Mouse (Mus musculus): ENCODE results near the gene Bud13. TPM values are rescaled to one million over a fixed set of nuclear protein-coding genes. Genes with fewer than 3 reads are reported as not detected.
"Not testable (repeated sequence)": the region's sequence is repeated elsewhere in the genome, so short reads cannot be mapped to it uniquely, and the experiment has no call there.

Gene Bud13
- polyA plus RNA-seq, 1 experiment from 2014 or later, result 17.2 TPM

DNA sequence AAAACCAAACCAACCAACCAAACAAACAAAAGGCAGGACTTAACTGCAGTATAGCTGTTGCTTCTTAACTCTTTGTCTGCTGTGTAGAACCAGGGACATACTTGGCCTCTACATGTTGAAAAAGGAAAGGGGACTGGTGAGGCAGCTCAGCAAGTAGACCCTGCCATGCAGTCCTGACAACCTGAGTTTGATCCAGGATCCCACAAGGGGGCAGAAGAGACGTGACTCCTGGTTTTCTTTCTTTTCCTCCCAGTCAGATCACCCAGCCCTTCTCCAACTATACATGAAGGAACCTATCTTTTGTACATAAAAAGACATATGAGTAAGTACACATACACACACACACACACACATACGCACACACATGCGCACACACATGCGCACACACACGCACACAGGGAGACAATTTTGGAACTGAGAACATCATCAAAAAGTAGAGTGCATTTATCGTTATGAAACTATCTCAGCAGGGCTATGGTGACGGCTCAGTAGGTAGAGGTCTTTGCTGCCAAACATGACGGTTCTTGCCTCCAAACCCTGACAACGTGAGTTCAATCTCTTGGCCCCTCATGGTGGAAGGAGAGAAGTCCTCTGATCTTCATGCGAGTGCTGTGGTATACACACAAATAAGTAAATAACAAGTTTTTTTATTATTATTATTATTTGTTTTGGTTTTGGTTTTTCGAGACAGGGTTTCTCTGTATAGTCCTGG is 44.0 kb downstream of the Bud13 start:
- in situ Hi-C loops (cut with MboI; ENCODE audit: low pct_unique_long_range_greater_than_20kb), result no loop called here
- peaks cover 32% of the 10 kb centered on the region for H3K27me3 ChIP-seq
- ChIA-PET CTCF (no interaction called here), POLR2A (no interaction called here)
- no peak for DNase-seq (ENCODE audit: low read depth, low spot score)
- ATAC-seq, result no peak
- TF ChIP-seq CTCF (IDR thresholded peaks at IDR 0.05), result no peak

DNA sequence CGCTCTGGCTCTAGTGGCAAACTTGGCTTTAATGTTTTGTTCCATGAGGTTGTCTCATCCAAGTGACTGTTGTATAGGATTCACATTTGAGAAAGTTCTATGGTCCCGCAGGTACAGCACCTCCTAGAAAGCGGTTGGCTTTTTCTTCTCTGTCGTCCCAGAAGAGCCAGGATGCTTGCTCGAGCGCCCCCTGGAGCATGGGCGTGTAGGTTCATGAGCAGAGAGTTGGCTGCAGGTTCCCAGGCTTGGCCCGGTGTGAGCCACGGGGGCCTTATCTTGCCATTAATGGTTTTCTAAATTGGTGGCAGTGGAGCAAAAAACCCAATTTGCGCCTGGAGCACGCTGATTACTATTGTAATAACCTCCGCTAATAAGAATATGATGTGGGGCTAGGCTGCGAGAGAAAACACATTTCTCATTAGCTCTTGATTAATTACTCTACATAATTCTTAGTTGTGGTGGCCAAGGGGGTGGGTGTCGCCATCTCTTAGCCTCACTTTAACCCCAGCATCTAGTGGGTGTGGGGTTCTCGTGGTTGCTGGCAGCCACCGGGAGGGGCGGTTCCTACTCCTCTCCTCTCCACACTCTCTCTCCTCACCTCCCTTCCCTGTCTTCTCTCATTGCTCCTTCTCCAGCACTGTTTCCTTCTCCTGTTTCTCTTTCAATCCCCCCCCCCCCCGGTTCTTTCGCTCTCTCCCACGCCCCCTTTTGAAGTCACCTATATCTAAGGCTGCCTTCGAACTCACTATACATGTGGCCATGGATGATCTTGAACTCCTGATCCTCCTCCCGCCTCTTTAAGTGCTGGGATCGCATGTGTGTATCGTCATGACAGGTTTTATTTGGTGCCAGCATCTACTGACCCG is 45.1 kb downstream of the Bud13 start:
- ChIA-PET CTCF (no interaction called here), POLR2A (no interaction called here)
- H3K27me3 ChIP-seq, result peaks cover 26% of the 10 kb centered on the region
- no peak for TF ChIP-seq CTCF (IDR thresholded peaks at IDR 0.05)
- in situ Hi-C loops (cut with MboI; ENCODE audit: low pct_unique_long_range_greater_than_20kb), result no loop called here
- DNase-seq (ENCODE audit: low read depth, low spot score) (no peak), ATAC-seq (no peak)

DNA sequence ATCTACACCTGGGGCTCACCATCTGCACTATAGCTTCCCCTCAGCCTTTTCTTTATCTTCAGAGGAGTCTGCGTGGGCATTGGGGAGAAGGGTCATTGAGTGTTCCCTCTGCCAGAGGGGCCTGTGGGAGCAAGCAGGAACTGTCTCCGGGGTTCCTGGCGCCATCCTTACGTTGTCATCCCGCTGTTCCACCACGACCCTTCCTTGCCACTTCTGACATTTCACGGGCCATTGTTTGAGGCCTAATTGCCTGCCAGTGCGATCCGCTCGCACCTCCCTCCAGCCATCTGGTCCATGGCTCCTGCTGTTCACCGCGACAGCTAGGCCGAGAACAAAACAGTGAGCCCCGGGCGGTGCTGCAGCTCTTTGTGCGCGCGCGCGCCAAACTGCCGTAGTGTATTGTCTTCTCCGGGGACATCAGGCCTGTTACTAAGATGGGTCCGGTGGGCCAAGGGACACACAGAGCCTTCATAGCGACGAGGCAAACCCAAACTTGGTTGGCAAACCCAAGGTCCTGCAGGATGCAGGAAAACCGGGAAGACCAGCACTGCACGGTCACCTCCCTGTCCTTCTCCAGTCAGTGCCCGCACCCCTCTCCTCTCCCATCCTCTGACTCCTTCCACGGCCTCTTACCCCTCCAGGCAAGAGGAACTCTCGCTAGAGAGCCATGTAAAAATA is 45.9 kb downstream of the Bud13 start:
- DNase-seq (ENCODE audit: low read depth, low spot score) (no peak), ATAC-seq (no peak)
- no peak for TF ChIP-seq CTCF (IDR thresholded peaks at IDR 0.05)
- in situ Hi-C loops (cut with MboI; ENCODE audit: low pct_unique_long_range_greater_than_20kb), result no loop called here
- POLR2A ChIA-PET, result no interaction called here
- H3K27me3 ChIP-seq, result peaks cover 25% of the 10 kb centered on the region
- CTCF ChIA-PET, result no interaction called here

DNA sequence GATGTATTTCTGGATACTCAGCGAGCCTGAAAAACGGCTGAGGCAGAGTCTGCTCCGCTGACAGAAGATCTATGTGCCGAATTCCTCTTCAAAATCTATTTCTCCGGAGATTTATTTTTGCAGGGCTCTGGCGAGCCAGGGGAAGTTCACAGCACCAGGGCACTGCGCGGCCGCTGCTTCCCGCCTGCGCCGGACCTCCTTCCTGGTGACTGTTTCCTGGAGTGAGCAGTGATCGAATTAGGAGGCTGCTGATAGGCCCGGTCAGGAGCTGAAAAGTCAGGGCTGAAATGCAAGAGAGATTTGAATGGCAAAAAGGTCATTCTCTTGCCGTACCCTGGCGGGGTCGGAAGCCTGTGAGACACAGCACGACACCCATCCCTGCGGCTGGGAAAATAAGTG is 46.4 kb downstream of the Bud13 start:
- no peak for ATAC-seq
- in situ Hi-C loops (cut with MboI; ENCODE audit: low pct_unique_long_range_greater_than_20kb), result no loop called here
- ChIA-PET CTCF (no interaction called here), POLR2A (no interaction called here)
- DNase-seq (ENCODE audit: low read depth, low spot score), result no peak
- TF ChIP-seq CTCF (IDR thresholded peaks at IDR 0.05), result no peak
- H3K27me3 ChIP-seq, result peaks cover 20% of the 10 kb centered on the region

DNA sequence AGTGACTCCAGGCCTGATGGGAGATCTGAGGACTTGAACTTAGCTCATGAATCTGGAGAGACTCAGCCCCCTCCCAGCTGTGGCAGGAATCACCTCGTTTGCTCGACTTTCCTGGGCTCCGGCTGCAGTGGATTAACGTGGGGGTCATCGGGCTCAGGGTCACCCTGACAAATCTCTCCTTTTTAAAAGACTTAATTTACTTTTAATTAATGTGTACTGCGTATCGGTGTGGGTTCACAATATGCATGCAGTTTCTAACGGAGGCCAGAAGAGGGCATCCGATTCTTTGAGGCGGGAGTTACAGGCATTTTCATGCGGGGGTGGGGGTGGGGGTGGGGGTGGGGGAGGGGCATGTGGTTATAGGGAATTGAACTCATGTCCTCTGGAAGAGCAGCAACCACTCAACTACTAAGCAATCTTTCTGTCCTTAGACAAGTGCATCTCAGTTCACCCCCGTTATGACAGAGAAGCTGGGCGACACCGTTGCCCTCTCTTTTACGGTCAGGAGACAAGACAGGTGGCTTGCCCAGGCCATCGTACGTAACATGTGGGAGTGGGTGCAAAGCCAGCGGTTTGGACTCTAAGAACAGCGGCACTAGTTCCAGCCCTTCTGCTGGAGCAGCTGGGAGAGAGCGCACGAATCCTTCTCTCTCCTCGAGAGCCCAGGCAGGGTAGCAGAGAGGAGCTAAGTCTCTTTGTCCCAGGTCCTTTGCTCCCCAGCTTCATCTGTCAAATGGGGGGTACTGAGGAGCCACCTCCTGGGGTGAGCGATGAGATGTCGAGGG is 47.2 kb downstream of the Bud13 start:
- POLR2A ChIA-PET, result no interaction called here
- CTCF ChIA-PET, result no interaction called here
- DNase-seq (ENCODE audit: low read depth, low spot score), result no peak

DNA sequence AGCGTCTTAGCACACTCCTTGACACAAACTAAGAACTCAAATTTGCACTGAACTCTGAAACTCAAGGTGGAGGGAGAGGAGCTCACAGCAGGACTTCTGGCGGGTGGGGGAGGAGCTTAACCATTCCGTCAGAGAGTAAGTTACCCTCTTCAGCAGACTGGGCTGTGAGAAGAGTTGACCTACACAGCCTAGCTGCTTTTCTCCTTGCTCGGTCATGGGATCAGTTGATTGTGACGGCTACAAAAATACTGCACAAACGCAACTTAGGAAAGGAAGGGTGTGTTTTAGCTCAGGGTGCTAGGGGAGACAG is 47.7 kb downstream of the Bud13 start:
- ATAC-seq (no peak), DNase-seq (ENCODE audit: low read depth, low spot score) (no peak)
- ChIA-PET CTCF (no interaction called here), POLR2A (no interaction called here)
- peaks cover 31% of the 10 kb centered on the region for H3K27me3 ChIP-seq
- in situ Hi-C loops (cut with MboI; ENCODE audit: low pct_unique_long_range_greater_than_20kb), result no loop called here
- TF ChIP-seq CTCF (IDR thresholded peaks at IDR 0.05), result no peak

More for the DNA sequence above, 47.2 kb downstream of the Bud13 start:
- no peak for ATAC-seq
- no peak for TF ChIP-seq CTCF (IDR thresholded peaks at IDR 0.05)
- in situ Hi-C loops (cut with MboI; ENCODE audit: low pct_unique_long_range_greater_than_20kb), result no loop called here
- H3K27me3 ChIP-seq, result peaks cover 26% of the 10 kb centered on the region

DNA sequence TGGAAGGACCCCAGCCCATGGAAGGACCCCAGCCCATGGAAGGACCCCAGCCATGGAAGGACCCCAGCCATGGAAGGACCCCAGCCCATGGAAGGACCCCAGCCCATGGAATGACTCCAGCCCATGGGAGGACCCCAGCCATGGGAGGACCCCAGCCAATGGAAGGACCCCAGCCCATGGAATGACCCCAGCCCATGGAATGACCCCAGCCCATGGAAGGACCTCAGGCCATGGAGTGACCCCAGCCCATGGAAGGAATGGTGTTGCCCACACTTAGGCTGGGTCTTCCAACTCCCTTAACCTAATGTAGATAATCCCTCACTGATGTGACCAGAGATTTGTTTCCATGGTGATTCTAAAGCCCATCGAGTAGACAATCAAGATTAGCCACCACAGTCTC is 48.5 kb downstream of the Bud13 start:
- in situ Hi-C loops (cut with MboI; ENCODE audit: low pct_unique_long_range_greater_than_20kb), result no loop called here
- ChIA-PET POLR2A (no interaction called here), CTCF (interaction anchor here (1.0 kb wide), 1 partner anchor 9 kb away, joined by 3 read pairs; no protein-coding TSS in a partner anchor)
- H3K27me3 ChIP-seq, result peaks cover 31% of the 10 kb centered on the region
- DNase-seq (ENCODE audit: low read depth, low spot score) (no peak), ATAC-seq (no peak)
- no peak for TF ChIP-seq CTCF (IDR thresholded peaks at IDR 0.05)

DNA sequence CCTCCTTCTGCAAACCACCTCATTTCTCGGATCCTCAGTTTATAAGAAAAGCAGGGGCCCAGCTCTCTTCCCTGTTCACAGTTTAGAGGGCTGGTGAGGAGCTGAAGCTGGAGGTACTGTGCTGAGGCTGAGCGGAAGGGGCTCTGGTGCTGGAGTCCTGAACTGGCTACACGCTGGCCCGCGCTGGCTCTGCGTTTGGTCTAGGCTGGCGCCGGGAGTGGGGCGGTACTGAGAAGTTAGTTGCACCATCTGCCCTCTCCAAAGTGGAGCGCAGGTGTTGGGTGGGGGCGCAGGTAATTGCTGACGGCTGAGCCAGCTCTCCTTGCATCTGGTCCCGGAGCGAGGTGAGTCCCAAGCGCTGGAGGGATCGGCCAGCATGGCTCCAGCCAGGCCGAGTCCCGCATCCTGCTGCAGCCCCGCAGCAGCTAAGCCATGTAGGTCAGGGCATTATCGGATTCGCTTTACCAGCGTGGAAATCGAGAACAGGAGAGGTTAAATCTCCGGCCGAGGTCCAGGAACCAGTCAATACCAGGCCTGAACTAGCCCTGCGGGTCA is 51.7 kb downstream of the Bud13 start:
- POLR2A ChIA-PET, result no interaction called here
- in situ Hi-C loops (cut with MboI; ENCODE audit: low pct_unique_long_range_greater_than_20kb), result no loop called here
- TF ChIP-seq CTCF (IDR thresholded peaks at IDR 0.05), result no peak
- peaks cover 30% of the 10 kb centered on the region for H3K27me3 ChIP-seq
- ATAC-seq, result no peak
- DNase-seq (ENCODE audit: low read depth, low spot score), result no peak
- CTCF ChIA-PET, result no interaction called here

DNA sequence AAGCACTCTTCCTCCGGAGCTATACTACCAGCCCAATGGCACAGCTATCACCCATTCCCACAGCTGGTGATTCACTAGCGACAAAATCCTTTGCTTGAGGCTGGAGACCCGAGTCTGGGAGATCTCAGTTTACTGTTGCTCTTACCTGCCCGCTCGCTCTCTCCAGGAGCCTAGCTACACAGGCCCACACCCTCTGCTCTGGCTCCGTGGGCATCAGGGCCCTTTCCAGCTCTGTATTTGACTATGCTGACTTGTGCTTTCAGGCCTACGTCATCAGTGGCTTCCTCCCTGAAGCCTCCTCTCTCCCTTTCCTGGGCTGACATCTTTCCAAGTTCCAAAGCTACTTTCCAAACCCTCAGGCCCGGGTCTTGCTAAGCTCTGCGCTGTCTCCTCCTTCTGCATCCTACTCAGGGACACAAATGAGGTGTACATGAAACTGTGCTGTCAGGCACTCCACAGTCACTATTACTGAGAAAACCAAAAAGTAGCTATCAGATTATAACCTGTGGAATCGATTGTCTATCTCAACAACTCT is 52.7 kb downstream of the Bud13 start:
- CTCF ChIA-PET, result no interaction called here

DNA sequence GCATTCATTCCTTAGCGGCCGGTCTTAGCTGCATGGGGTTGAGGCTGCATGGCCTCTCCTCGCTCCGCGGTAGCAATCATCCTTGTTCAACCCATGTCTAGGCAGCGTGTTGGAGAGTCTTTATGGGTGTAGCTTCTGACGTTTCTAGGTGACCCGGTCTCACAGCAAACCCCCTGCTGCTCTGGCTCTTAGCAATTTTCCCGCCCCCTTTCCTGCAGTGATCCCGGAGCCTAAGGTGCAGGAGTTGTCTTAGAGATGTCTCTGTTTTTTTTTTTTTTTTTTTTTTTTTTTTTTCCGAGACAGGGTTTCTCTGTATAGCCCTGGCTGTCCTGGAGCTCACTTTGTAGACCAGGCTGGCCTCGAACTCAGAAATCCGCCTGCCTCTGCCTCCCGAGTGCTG is 53.5 kb downstream of the Bud13 start:
- peaks cover 32% of the 10 kb centered on the region for H3K27me3 ChIP-seq
- ATAC-seq; POLR2A ChIA-PET; in situ Hi-C loops (cut with MboI; ENCODE audit: low pct_unique_long_range_greater_than_20kb); DNase-seq (ENCODE audit: low read depth, low spot score); CTCF ChIA-PET: not testable (repeated sequence)

More for the DNA sequence above, 52.7 kb downstream of the Bud13 start:
- DNase-seq (ENCODE audit: low read depth, low spot score), result no peak
- no peak for ATAC-seq
- POLR2A ChIA-PET, result no interaction called here
- in situ Hi-C loops (cut with MboI; ENCODE audit: low pct_unique_long_range_greater_than_20kb), result no loop called here
- peaks cover 28% of the 10 kb centered on the region for H3K27me3 ChIP-seq
- no peak for TF ChIP-seq CTCF (IDR thresholded peaks at IDR 0.05)

Measured in Patski (cell line).